Mouse (Mus musculus): ENCODE measurements around the gene Sgta. TPM values are rescaled to one million over a fixed set of nuclear protein-coding genes. Genes with fewer than 3 reads are reported as not detected.
A peak's percentile ranks its signal among the peaks of the same experiment; 100 is the strongest.
"Not testable (repeated sequence)": the region's sequence is repeated elsewhere in the genome, so short reads cannot be mapped to it uniquely, and the experiment has no call there.

The Sgta gene
- polyA plus RNA-seq, 1 experiment from 2014 or later: 269 TPM

DNA sequence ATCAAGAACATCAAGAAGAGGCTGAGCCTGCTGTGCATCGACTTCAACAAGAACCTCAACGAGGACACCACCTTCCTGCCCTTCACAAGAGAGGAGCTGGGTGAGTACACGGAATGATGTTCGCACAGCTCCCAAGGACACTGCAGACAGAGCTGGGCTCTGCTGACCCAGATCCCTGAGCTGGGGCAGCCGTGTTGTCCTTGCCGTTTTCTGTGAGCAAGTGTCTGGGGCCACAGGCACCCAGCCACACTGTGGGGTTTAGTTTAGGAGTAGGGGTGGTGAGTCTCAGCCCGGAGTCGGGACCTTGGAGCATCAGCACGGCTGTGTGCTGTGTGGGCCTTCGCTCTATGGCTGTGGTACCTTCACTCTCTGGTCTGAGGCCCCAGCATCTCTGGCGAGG lies 17.9 kb upstream of the Sgta start:
- H3K36me3 ChIP-seq: peaks cover 98% of the 10 kb centered on the region
- no peak overlapping the region for H3K4me2 ChIP-seq (replicated peaks)
- no peak for ATAC-seq (ENCODE audit: low FRiP score)
- H3K27ac ChIP-seq: no peak overlapping the region
- no peaks in the 10 kb centered on the region for H3K4me1 ChIP-seq
- no peak overlapping the region for H3K4me3 ChIP-seq
- H3K9me3 ChIP-seq (replicated peaks): no peaks in the 10 kb centered on the region
- no peaks in the 10 kb centered on the region for H3K27me3 ChIP-seq
- H3K9ac ChIP-seq: no peak overlapping the region
- WGBS: 89% methylated on average over 11 of the region's 11 CpGs

DNA sequence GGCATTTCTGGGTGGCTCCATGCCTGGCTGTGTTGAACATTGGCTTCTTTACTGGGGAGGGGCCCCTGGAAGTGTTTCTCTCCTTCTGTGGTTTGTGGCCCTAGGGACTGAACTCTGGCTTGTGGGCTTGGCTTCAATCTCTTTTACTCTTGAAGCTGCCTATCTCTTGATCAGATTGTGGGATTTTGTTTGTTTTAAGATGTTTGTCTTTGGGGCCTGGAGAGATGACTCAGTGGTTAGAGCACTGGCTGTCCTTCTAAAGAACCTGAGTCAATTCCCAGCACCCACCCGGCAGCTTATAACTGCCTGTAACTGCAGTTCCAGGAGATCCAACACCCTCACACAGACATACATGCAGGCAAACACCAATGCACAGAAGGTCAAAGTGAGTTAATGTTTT lies 16.4 kb upstream of the Sgta start:
- Histone ChIP-seq H3K36me3 (peaks cover 93% of the 10 kb centered on the region), H3K27ac (no peak overlapping the region), H3K9ac (no peak overlapping the region), H3K4me2 (replicated peaks) (no peak overlapping the region), H3K27me3 (no peaks in the 10 kb centered on the region), H3K9me3 (replicated peaks) (no peaks in the 10 kb centered on the region), H3K4me3 (no peak overlapping the region), H3K4me1 (no peaks in the 10 kb centered on the region)
- ATAC-seq (ENCODE audit: low FRiP score): no peak
- 96% methylated on average over 1 of the region's 1 CpGs for WGBS

DNA sequence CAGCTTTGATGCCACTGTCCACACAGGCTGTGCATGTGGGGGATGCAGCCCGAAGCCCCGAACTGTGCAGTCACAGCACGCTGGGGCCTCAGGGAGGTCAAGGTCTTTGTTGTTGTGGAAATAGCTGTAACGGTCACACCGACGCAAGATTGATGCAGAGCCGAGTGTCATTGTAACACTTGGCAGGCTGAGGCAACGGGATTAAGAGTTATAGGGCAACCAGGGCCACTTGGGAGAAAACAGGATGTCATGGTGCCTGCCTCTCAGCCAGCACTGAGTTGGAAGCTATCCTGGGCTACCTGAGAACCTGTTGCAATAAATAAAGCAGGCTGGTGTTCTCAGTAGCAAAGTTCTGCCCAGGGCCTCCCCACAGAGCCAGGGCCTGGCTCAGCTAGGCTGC lies 15.8 kb upstream of the Sgta start:
- Histone ChIP-seq H3K36me3 (peaks cover 87% of the 10 kb centered on the region), H3K9me3 (replicated peaks) (no peaks in the 10 kb centered on the region), H3K4me3 (no peak overlapping the region), H3K9ac (no peak overlapping the region), H3K4me1 (peaks cover 5% of the 10 kb centered on the region), H3K27ac (no peak overlapping the region), H3K4me2 (replicated peaks) (no peak overlapping the region), H3K27me3 (no peaks in the 10 kb centered on the region)
- 67% methylated on average over 8 of the region's 8 CpGs for WGBS
- no peak for ATAC-seq (ENCODE audit: low FRiP score)

DNA sequence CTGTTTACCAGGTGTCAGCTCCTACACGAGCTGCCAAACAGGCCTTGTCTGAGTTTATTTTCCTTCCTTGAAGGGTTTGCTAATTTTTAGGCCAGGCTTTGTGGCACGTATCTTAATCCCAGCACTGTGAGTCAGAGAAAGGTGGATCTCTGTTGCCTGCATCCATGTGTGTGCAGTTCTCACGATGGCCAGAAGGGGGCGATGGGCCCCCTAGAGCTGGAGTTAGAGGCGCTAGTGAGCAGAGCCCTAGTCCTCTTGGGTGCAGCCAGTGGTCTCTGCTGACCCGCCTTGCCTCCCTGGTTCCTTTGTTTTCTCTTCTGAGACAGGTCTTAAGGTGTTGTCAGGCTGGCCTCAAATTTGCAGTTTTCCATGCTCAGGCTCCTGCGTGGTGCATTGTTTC lies 13.5 kb upstream of the Sgta start:
- Histone ChIP-seq H3K4me1 (peaks cover 17% of the 10 kb centered on the region), H3K27me3 (no peaks in the 10 kb centered on the region), H3K9ac (no peak overlapping the region), H3K4me2 (replicated peaks) (no peak overlapping the region), H3K4me3 (no peak overlapping the region), H3K27ac (no peak overlapping the region), H3K9me3 (replicated peaks) (no peaks in the 10 kb centered on the region), H3K36me3 (peaks cover 64% of the 10 kb centered on the region)
- no peak for ATAC-seq (ENCODE audit: low FRiP score)
- WGBS: 72% methylated on average over 7 of the region's 7 CpGs

DNA sequence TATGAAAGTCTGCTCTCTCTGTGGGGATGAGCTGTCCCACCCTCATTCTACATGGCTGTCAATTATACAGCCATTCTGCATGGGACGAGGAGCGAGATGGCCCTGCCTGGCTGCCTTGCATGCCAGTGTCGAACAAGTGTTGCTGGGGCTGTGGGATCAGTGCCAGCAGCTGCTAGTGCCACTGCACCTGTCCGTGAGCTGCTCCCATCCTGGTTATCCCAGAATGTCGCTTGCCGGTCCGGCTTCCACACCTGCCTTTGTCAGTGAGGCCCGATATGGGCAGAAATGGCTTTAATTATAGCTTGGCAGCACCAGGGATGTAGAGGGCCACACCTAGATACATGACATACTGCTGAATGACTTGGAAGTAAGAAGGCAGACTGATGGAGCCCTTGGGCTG lies 12.3 kb upstream of the Sgta start:
- peaks cover 52% of the 10 kb centered on the region for H3K36me3 ChIP-seq
- no peaks in the 10 kb centered on the region for H3K9me3 ChIP-seq (replicated peaks)
- no peak overlapping the region for H3K4me3 ChIP-seq
- H3K4me1 ChIP-seq: peaks cover 17% of the 10 kb centered on the region
- H3K27ac ChIP-seq: no peak overlapping the region
- WGBS: 93% methylated on average over 8 of the region's 8 CpGs
- no peak overlapping the region for H3K4me2 ChIP-seq (replicated peaks)
- no peaks in the 10 kb centered on the region for H3K27me3 ChIP-seq
- ATAC-seq (ENCODE audit: low FRiP score): no peak
- no peak overlapping the region for H3K9ac ChIP-seq

DNA sequence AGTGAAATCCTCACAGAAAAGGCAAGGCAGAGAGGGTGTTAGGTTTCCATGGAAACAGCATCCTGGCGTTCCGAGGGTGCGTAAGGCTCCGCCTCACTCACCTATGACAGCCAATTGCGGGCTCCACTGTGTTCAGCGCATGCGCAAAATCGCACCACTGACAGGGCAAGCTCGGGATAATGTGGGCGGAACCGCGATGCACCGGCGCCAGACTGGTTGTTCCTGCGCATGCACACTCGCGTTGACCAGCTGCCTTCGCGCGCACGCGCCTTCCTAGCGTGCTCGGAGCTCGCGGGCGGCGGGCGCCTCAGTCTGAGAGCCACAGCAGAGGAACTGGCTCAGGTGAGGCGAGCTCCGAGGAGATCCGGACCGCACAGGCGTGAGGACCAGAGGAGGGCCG lies 9.9 kb upstream of the Sgta start, which contains the start of gene Thop1:
Gene Thop1 (plus strand): TSS at position 200 of the 400 bp plus-strand sequence.
- under 1% methylated on average over 35 of the region's 35 CpGs for WGBS
- H3K36me3 ChIP-seq: peaks cover 28% of the 10 kb centered on the region
- peak within 1 kb of the TSS; percentile 79 for H3K9ac ChIP-seq
- H3K27ac ChIP-seq: peak within 1 kb of the TSS; percentile 35
- H3K27me3 ChIP-seq: no peaks in the 10 kb centered on the region
- ATAC-seq (ENCODE audit: low FRiP score): peak; percentile 95
- H3K9me3 ChIP-seq (replicated peaks): no peaks in the 10 kb centered on the region
- H3K4me2 ChIP-seq (replicated peaks): peak within 1 kb of the TSS; percentile 79
- peaks cover 17% of the 10 kb centered on the region for H3K4me1 ChIP-seq
- H3K4me3 ChIP-seq: peak within 1 kb of the TSS; percentile 59

DNA sequence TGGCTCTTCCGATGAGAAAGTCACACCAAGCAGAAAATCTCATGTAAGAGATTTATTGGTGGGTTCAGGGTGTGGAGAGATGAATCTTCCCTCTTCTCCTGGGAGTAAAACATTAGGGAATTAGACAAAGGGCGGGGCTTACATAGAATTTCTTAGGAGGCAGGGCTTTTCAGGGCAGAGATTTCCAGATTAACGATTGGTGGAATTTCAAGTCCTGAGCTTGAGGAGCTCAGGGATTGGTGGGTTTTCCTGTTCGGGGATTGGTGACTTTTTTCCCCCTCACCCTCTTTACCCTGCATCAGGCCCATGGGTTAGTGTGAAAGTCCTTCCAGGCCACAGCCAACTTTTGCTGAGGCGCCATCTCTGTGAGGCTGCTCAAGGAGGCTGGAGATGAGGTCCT lies 8.7 kb upstream of the Sgta start:
- WGBS: 80% methylated on average over 5 of the region's 5 CpGs
- H3K27ac ChIP-seq: no peak overlapping the region
- H3K4me2 ChIP-seq (replicated peaks): no peak overlapping the region
- no peaks in the 10 kb centered on the region for H3K9me3 ChIP-seq (replicated peaks)
- H3K4me1 ChIP-seq: peaks cover 17% of the 10 kb centered on the region
- H3K9ac ChIP-seq: 0 out of 2 replicates have a peak overlapping the region, but pooled peaks have one; percentile 20
- no peaks in the 10 kb centered on the region for H3K27me3 ChIP-seq
- H3K36me3 ChIP-seq: peaks cover 16% of the 10 kb centered on the region
- H3K4me3 ChIP-seq: no peak overlapping the region
- ATAC-seq (ENCODE audit: low FRiP score): no peak

DNA sequence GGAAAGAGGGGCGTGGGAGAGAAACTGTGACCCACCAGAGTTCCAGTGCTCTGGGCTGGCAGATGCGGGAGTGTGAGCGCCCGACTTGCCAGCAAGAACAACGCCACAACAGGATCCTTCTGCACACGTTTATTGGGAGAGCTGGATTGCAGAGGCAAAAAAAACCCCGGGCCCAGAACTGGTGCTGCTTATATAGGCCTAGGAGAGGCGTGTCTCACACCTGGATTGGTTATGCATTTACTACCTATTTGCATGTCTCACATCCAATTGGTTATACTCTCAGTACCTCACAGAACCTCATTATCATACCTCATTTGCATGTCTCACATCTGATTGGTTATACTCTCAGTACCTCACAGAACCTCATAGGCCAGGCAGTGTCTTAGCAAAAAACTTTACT lies 4.5 kb upstream of the Sgta start:
- H3K4me2 ChIP-seq (replicated peaks); H3K9ac ChIP-seq; H3K9me3 ChIP-seq (replicated peaks); H3K4me1 ChIP-seq; H3K4me3 ChIP-seq; H3K36me3 ChIP-seq; ATAC-seq (ENCODE audit: low FRiP score); H3K27ac ChIP-seq; H3K27me3 ChIP-seq: not testable (repeated sequence)
- WGBS: 88% methylated on average over 8 of the region's 8 CpGs

DNA sequence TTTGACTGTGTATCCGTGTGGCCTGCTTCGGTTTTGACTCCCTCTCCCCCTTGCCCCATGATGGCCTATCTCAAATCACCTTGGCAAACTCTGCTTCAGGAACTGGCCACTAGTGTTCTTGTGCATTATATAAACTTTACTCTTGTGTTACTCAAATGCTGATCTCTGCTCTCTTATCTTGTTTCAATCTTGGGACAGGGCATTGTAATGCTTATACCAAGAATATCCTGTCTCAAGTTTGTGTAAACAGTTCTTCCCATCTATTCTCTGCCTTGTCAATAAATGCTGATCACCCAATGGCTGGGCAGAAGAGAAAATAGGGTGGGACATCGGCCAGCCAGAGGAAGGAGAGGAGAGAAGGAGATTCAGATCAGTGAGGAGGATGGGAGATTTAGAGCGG lies 2.7 kb upstream of the Sgta start:
- Histone ChIP-seq H3K4me1 (peaks cover 20% of the 10 kb centered on the region), H3K36me3 (no peaks in the 10 kb centered on the region; the same call in 1 of the 2 replicates), H3K4me3 (no peak overlapping the region), H3K4me2 (replicated peaks) (no peak overlapping the region), H3K27me3 (no peaks in the 10 kb centered on the region), H3K9me3 (replicated peaks) (no peaks in the 10 kb centered on the region), H3K27ac (no peak overlapping the region), H3K9ac (no peak overlapping the region)
- WGBS: 71% methylated on average over 4 of the region's 4 CpGs
- ATAC-seq (ENCODE audit: low FRiP score): no peak

DNA sequence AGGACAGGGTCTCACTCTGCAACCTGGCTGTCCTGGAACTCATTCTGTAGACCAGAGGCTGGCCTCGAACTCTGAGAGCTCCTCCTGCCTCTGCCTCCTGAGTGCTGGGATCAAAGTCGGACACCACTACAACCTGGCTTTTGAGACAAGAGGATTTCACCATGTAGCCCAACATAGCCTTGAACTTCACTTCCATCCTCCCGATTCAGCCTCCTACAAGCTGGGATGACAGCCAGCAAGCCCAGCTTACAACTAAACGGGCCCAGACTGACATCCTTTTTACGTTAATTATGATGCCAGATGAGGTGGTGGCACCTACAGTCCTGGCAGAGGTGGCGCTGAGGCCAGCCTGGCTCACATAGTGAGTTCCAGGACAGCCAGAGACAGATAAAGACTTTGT lies 1.1 kb downstream of the Sgta start:
- H3K4me1 ChIP-seq: peaks cover 34% of the 10 kb centered on the region
- H3K4me3 ChIP-seq: peak overlapping the region; percentile 79
- no peak for ATAC-seq (ENCODE audit: low FRiP score)
- H3K4me2 ChIP-seq (replicated peaks): peak overlapping the region; percentile 86
- H3K27ac ChIP-seq: no peak overlapping the region
- H3K36me3 ChIP-seq: no peaks in the 10 kb centered on the region; the same call in none of the 2 replicates
- H3K9me3 ChIP-seq (replicated peaks): no peaks in the 10 kb centered on the region
- 87% methylated on average over 6 of the region's 6 CpGs for WGBS
- no peaks in the 10 kb centered on the region for H3K27me3 ChIP-seq
- H3K9ac ChIP-seq: peak overlapping the region; percentile 84

DNA sequence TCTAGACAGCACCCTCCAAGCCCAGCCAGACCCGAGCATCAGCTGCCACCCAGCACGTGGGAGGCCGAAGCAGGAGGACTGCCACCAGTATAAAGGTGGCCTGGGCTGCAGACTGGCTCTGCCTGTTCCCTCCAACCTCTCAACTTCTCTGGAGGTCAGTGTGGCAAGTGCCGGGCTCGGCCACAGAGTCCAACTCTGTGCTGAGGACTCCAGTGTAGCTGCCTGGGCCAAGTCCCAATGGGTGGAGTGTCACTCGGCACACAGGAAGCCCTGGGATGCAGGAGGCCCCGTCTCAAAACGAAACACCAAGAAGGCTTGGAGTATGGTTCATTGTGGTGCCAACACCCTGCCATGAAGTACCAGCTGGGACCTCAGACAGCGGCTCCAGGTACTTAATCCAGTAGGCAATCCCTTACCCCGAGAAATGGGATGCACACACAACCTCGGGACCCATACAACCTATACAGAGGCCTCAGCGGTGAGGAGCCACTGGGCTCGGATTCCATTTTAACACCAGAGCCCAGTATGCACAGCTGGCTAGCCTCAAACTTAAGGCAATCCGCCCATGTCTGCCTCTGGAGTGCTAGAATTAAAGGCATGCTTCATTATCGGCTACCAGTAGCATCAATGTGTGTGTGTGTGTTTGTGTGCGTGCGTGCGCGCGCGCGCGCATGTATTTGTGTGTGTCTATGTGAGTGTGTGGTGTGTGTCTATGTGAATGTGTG lies 2.4 kb downstream of the Sgta start:
- Histone ChIP-seq H3K27me3 (no peaks in the 10 kb centered on the region), H3K9ac (no peak overlapping the region), H3K9me3 (replicated peaks) (no peaks in the 10 kb centered on the region), H3K27ac (no peak overlapping the region), H3K36me3 (peaks cover 5% of the 10 kb centered on the region), H3K4me2 (replicated peaks) (no peak overlapping the region), H3K4me1 (peaks cover 34% of the 10 kb centered on the region), H3K4me3 (no peak overlapping the region)
- ATAC-seq (ENCODE audit: low FRiP score): no peak
- 95% methylated on average over 23 of the region's 23 CpGs for WGBS

DNA sequence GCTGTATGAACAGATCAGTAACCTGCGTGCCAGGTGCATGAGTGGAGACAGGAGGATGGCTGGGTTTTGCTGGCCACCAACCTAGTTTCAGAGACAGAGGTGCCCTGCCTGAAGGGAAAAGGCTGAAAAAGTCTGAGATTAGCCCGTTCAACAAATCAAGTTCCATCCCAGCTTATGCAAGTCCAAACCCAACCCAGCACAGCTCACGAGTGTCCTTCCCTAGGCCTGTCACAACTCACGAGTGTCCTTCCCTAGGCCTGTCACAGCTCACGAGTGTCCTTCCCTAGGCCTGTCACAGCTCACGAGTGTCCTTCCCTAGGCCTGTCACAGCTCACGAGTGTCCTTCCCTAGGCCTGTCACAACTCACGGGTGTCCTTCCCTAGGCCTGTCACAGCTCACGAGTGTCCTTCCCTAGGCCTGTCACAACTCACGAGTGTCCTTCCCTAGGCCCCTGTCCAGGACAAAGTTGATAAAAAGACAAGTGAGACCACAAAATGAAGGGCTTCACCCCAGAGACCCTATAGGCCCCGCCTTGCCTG lies 4.1 kb downstream of the Sgta start:
- not testable (repeated sequence) for H3K9me3 ChIP-seq (replicated peaks); H3K4me3 ChIP-seq; H3K4me2 ChIP-seq (replicated peaks); H3K27ac ChIP-seq; ATAC-seq (ENCODE audit: low FRiP score); H3K9ac ChIP-seq; H3K27me3 ChIP-seq
- Histone ChIP-seq H3K36me3 (peaks cover 22% of the 10 kb centered on the region), H3K4me1 (peaks cover 34% of the 10 kb centered on the region)
- WGBS: 88% methylated on average over 11 of the region's 11 CpGs

DNA sequence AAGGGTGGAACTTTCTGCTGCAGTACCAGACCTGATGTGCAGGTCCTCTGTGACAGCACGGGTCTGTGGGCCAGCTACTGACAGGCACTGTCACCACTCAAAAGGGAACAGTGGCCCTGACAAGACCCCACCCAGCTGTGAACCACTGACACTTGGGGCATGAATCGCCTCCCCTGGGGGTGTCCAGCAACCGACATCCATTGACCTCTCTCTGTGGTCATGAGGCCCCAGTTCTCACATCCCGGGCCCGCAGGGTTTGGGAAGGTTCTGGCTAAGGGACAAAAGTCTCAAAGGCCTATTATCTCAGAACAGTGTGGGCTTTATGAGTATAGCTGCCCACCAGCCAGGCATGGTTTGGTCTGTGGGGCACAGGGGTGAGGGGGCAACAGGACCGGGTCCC lies 4.8 kb downstream of the Sgta start:
- Histone ChIP-seq H3K4me2 (replicated peaks) (no peak overlapping the region), H3K9me3 (replicated peaks) (no peaks in the 10 kb centered on the region), H3K4me1 (peaks cover 34% of the 10 kb centered on the region), H3K4me3 (no peak overlapping the region), H3K27me3 (no peaks in the 10 kb centered on the region), H3K27ac (no peak overlapping the region), H3K9ac (peak overlapping the region; percentile 25; the same call in 1 of the 2 replicates), H3K36me3 (peaks cover 29% of the 10 kb centered on the region)
- WGBS: 91% methylated on average over 6 of the region's 6 CpGs
- ATAC-seq (ENCODE audit: low FRiP score): no peak
